Mouse (Mus musculus) small intestine, adult 2 months (tissue): Measurements from ENCODE around the gene Gnmt. TPM values are rescaled to one million over a fixed set of nuclear protein-coding genes. Genes with fewer than 3 reads are reported as not detected.

Source experiments
- H3K27ac ChIP-seq: fragments of 200-500 bp; 2 replicates; pipeline ENCODE4 v1.5.1; 2012; ENCODE audit warnings: low read depth, low read length, control low read depth, inconsistent platforms; ENCODE audit not compliant: insufficient read depth
- H3K27me3 ChIP-seq: fragments of 200-500 bp; 2 replicates; pipeline ENCODE4 v1.6.1; 2012; ENCODE audit warnings: mild to moderate bottlenecking, moderate library complexity, low read length, inconsistent platforms; ENCODE audit not compliant: control insufficient read depth, insufficient read depth
- H3K36me3 ChIP-seq: fragments of 200-500 bp; 2 replicates; pipeline ENCODE4 v1.6.1; 2012; ENCODE audit warnings: mild to moderate bottlenecking, low read length, control low read depth, inconsistent platforms; ENCODE audit not compliant: control insufficient read depth, insufficient read depth
- H3K4me1 ChIP-seq: fragments of 200-500 bp; 2 replicates; pipeline ENCODE4 v1.6.1; 2012; ENCODE audit warnings: low read length, inconsistent platforms, mixed read lengths; ENCODE audit not compliant: control insufficient read depth, insufficient read depth, insufficient read length
- H3K4me3 ChIP-seq: fragments of 200-500 bp; 2 replicates; pipeline ENCODE4 v1.5.1; 2012; ENCODE audit warnings: low read depth, mild to moderate bottlenecking, control low read depth, inconsistent platforms, low read length, moderate library complexity
- CTCF ChIP-seq: fragments of 200-500 bp; IDR thresholded peaks from 2 replicates; pipeline ENCODE4 v1.5.1; 2012; ENCODE audit warnings: low read depth, mild to moderate bottlenecking, control low read depth, inconsistent platforms, low read length, moderate library complexity, mixed read lengths; ENCODE audit not compliant: insufficient replicate concordance, insufficient read length; ENCODE audit errors: extremely low read depth
- POLR2A ChIP-seq: fragments of 200-500 bp; IDR thresholded peaks from 2 replicates; pipeline ENCODE4 v1.6.1; 2012; ENCODE audit warnings: low read depth, mild to moderate bottlenecking, control low read depth, inconsistent platforms, low read length, moderate library complexity
- WGBS: fragments of 180-500 bp; shearing (Covaris S2); methylation state at CpG from one replicate; pipeline ENCODE4 v1.1.7; 2018; 5-methylcytosine and 5-hydroxymethylcytosine counted together
- polyA plus RNA-seq: library from polyadenylated mRNA; depleted of rRNA; stranded (reverse); fragments of >200 nt; gene quantifications from 2 replicates; pipeline ENCODE4 v1.2.3, GENCODE M21; 2012

The Gnmt gene
- polyA plus RNA-seq, 1 experiment: 1.5 TPM

GRCm38 (mm10) chr17:46713849-46714248 is 15.1 kb downstream of the Gnmt start:
- Histone ChIP-seq H3K4me3 (no peak overlapping the region), H3K4me1 (peaks cover 3% of the 10 kb centered on the region; the same call in 1 of the 2 replicates), H3K36me3 (peaks cover 22% of the 10 kb centered on the region), H3K27me3 (no peaks in the 10 kb centered on the region), H3K27ac (no peak overlapping the region)
- WGBS: 88% methylated on average over 9 of the region's 9 CpGs
- TF ChIP-seq CTCF (no peak), POLR2A (no peak)

DNA sequence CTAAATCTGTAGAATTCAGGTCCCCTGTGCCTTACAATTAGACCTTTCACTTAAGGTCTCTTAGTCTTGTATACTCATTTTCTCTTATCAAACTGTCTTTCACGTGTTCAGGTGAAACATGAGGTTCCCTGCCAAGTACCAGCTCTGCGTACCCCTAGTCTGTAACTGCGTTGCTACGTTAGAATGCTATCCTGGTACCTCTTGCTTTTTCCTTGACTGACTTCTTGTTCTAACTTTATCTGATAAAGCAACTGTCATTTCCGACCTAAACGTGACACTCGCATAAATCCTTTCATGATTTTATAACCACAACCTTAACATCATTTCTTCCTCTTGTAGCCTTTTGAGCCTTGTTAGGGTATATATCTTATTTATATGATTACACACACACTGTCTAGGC is 16.5 kb downstream of the Gnmt start:
- TF ChIP-seq CTCF (no peak), POLR2A (no peak)
- Histone ChIP-seq H3K36me3 (peaks cover 21% of the 10 kb centered on the region), H3K27ac (no peak overlapping the region), H3K27me3 (no peaks in the 10 kb centered on the region), H3K4me1 (peaks cover 3% of the 10 kb centered on the region; the same call in 1 of the 2 replicates), H3K4me3 (peak overlapping the region; percentile 92)
- 18% methylated on average over 7 of the region's 7 CpGs for WGBS

GRCm38 (mm10) chr17:46711612-46712271 is 17.2 kb downstream of the Gnmt start:
- Histone ChIP-seq H3K27ac (peak overlapping the region; percentile 14), H3K4me1 (peaks cover 3% of the 10 kb centered on the region; the same call in 1 of the 2 replicates), H3K27me3 (no peaks in the 10 kb centered on the region), H3K36me3 (peaks cover 21% of the 10 kb centered on the region), H3K4me3 (peak overlapping the region; percentile 92)
- WGBS: under 1% methylated on average over 76 of the region's 76 CpGs
- TF ChIP-seq CTCF (no peak), POLR2A (no peak)

DNA sequence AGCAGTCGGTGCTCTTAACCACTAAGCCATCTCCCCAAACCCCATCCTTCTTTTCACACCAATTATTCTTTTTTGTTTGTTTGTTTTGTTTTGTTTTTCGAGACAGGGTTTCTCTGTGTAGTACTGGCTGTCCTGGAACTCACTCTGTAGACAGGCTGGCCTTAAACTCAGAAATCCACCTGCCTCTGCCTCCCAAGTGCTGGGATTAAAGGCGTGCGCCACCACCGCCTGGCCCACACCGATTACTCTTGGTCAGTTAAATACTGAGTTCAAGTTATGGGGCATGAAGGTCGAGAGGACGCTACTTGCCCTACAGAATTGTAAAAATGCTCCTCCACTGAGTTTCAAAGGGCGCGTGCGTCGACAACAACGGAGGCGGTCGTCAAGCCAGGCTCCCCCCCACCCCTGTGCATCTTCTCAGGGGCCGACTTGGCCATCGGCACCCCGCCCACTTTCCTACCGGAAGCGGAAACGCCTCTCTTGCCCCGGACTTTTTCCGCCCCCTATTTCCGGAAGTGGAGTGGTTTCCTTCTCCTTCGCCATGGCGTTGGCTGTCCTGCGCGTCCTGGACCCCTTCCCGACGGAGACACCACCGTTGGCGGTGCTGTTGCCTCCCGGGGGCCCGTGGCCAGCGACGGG is 17.9 kb downstream of the Gnmt start, which contains the start of gene Pex6:
TSS of gene Pex6 (plus strand) at position 505 of the 639 bp plus-strand sequence.
- Histone ChIP-seq H3K27ac (peak within 1 kb of the TSS; percentile 38), H3K27me3 (no peaks in the 10 kb centered on the region), H3K36me3 (peaks cover 17% of the 10 kb centered on the region), H3K4me3 (peak within 1 kb of the TSS; percentile 92), H3K4me1 (peaks cover 3% of the 10 kb centered on the region; the same call in 1 of the 2 replicates)
- TF ChIP-seq CTCF: no peak
- peak; percentile 55; the same call in 1 of the 2 replicates for TF ChIP-seq POLR2A
- 5% methylated on average over 36 of the region's 36 CpGs for WGBS

DNA sequence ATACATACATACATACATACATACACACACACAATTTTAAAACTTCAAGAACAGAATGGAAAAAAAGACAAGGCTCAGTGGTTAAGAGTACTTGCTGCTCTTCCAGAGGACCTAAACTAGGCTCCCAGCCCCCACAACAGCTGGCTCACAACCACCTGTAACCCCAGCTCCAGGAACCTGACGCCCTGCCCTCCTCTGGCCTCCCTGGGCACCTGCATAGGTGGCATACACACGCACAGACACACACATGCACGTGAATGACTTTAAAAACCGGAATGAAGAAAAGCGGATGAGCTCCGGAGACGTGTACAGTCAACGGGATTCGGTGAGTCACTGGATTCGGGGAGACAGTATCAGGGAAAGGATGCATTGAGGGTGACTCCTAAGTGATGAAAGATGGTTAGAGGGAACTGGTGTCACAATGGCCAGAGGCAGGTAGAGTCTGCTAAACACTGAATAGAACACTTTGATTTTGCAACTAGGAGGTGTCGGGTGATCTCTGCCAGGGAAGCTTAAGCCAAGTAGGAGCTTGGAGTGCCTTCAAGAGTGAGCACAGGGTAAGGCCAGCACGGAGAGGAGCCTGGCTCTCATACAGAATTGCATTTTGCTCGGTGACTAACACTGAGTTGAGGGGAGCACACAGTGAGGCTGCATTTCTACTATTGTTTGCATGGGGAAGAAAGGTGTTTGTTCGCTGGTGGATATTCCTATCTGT is 22.4 kb downstream of the Gnmt start:
- Histone ChIP-seq H3K4me3 (no peak overlapping the region), H3K27ac (no peak overlapping the region), H3K4me1 (peaks cover 10% of the 10 kb centered on the region), H3K36me3 (no peaks in the 10 kb centered on the region), H3K27me3 (no peaks in the 10 kb centered on the region)
- 93% methylated on average over 14 of the region's 14 CpGs for WGBS
- TF ChIP-seq POLR2A: no peak
- TF ChIP-seq CTCF: no peak

DNA sequence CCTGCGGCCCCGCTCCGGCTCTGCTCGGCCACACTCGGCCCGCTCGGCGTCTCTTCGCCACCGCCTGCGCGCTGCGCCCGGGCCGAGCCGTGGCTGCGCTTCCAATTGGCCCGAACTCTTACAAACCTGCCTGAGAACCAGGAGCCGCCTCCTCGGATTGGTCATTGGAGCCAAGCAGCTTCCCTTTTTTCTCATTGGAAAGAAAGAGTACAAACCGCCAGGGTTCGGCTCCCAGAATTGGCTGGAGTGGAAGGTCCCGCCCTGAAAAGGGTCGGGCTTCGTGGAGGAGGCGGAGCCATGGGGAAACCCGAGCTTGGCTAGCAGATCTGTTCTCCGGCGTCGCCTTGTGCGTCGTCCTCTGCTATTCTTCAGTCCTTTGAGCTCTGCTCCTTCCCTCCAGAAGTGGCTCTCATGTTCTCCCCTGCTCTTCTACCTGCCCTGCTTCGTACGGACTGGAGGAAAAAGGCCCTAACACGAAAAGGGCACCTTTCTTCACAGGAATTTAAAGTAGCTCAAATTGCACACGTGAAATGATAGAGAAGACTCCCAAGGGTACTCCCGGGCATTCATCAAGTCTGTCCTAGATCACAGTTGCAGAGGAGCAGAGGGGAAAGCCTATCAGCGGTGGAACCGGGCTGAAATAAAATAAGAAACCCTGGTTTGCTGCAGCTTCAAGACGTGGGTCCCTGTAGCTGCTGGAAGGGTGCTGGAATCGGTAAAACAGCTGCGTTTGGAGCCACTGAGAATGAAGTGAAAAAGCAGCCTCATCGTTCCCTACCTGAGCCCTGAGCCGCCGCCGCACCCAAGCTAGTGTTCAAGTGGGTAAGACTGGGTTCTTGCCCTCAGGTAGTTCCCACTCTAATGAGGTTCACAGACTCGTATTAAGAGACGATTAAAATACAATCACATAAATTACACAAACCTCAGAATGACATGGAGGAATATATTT is 23.8 kb downstream of the Gnmt start, which contains the start of gene Ppp2r5d:
TSS of gene Ppp2r5d (minus strand) at position 225 of the 949 bp plus-strand sequence.
- Histone ChIP-seq H3K4me1 (peaks cover 14% of the 10 kb centered on the region), H3K4me3 (peak within 1 kb of the TSS; percentile 79), H3K27ac (peak within 1 kb of the TSS; percentile 46), H3K36me3 (no peaks in the 10 kb centered on the region), H3K27me3 (no peaks in the 10 kb centered on the region)
- TF ChIP-seq POLR2A (peak; percentile 90; the same call in 1 of the 2 replicates), CTCF (no peak)
- WGBS: 1% methylated on average over 48 of the region's 48 CpGs
